Mouse (Mus musculus) brain, embryonic 18.5 days (tissue): ENCODE data around the gene Slc24a5.
"Not testable (repeated sequence)": the region's sequence is repeated elsewhere in the genome, so short reads cannot be mapped to it uniquely, and the experiment has no call there.

ENCODE experiments used
- DNase-seq: peaks from one replicate; pipeline ENCODE4 v3.0.0-alpha.2; 2012; ENCODE audit warnings: low read depth, low spot score

Slc24a5 gene

GRCm38 (mm10) chr2:125067894-125068293 is at the start of gene Slc24a5:
Gene Slc24a5 (plus strand): TSS chr2:125068124.
- DNase-seq: no peak

GRCm38 (mm10) chr2:125024386-125024785 is 43.5 kb upstream of the Slc24a5 start:
- DNase-seq: no peak

GRCm38 (mm10) chr2:125026358-125027000 is 41.4 kb upstream of the Slc24a5 start:
- DNase-seq: no peak

- no peak for DNase-seq
These were observed 37.3 kb upstream of the Slc24a5 start for GRCm38 (mm10) chr2:125030591-125030990.

GRCm38 (mm10) chr2:125031111-125031510 is 36.8 kb upstream of the Slc24a5 start:
- DNase-seq: no peak

- peak; percentile 78 for DNase-seq
These were observed 36.2 kb upstream of the Slc24a5 start for GRCm38 (mm10) chr2:125031562-125032257.

GRCm38 (mm10) chr2:125032258-125032973 is 35.5 kb upstream of the Slc24a5 start:
- no peak for DNase-seq

GRCm38 (mm10) chr2:125033042-125033743 is 34.7 kb upstream of the Slc24a5 start:
- no peak for DNase-seq

- no peak for DNase-seq
These were observed 12.5 kb upstream of the Slc24a5 start for GRCm38 (mm10) chr2:125055316-125055903.

GRCm38 (mm10) chr2:125057250-125057815 is 10.6 kb upstream of the Slc24a5 start:
- DNase-seq: no peak

- no peak for DNase-seq
These were observed 6.5 kb upstream of the Slc24a5 start for GRCm38 (mm10) chr2:125061451-125061850.

GRCm38 (mm10) chr2:125062944-125063343 is 5.0 kb upstream of the Slc24a5 start:
- DNase-seq: no peak

- no peak for DNase-seq
These were observed 551 bp upstream of the Slc24a5 start for GRCm38 (mm10) chr2:125067373-125067772.

- no peak for DNase-seq
These were observed 772 bp downstream of the Slc24a5 start for GRCm38 (mm10) chr2:125068696-125069095.

- no peak for DNase-seq
These were observed 5.3 kb downstream of the Slc24a5 start for GRCm38 (mm10) chr2:125073056-125073780.

- DNase-seq: no peak
These were observed 16.0 kb downstream of the Slc24a5 start for GRCm38 (mm10) chr2:125083879-125084278.

- no peak for DNase-seq
These were observed 20.8 kb downstream of the Slc24a5 start for GRCm38 (mm10) chr2:125088757-125089156.

GRCm38 (mm10) chr2:125092123-125092522 is 24.2 kb downstream of the Slc24a5 start:
- not testable (repeated sequence) for DNase-seq

- DNase-seq: not testable (repeated sequence)
These were observed 36.6 kb downstream of the Slc24a5 start for GRCm38 (mm10) chr2:125104491-125104890.

- DNase-seq: not testable (repeated sequence)
These were observed 38.6 kb downstream of the Slc24a5 start for GRCm38 (mm10) chr2:125106536-125106935.
